Mouse (Mus musculus): ENCODE measurements around the gene Chst8. TPM values are rescaled to one million over a fixed set of nuclear protein-coding genes. Genes with fewer than 3 reads are reported as not detected.

Chst8 gene
- polyA plus RNA-seq, 1 experiment from 2014 or later = 0.75 TPM

DNA sequence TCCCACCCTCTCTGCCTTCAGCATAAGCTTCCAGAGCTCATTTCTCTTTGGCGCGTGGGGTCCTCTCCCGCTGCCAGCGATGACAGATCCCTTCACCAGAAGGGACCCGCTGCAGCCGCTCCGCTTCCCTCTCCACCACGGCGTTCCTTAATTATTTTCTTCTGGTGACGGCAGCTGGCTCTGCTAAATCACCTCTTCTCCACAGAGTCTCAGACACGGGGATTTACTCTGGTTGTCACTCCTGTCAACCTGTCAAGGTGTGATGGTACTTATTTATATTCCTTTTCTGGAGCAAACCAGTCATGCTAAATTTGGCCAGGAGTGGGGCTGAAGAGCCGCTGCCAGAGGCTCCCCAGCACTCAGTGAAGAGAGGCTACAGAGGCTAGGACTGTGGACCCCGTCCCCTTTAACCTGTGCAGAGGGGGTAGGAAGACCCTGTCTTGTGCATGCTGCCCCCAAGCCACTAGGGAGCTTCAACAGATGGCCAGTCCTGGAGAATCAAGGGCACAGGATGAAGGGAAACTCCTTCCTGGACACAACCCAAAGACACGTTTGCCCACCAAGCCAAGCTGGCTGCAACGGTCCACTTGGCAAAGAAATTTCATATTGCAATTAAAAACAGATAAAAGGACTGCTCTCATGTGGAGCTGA, 131.6 kb downstream of the Chst8 start:
- ATAC-seq (replicated peaks; ENCODE audit: extremely low read depth, insufficient read depth, low FRiP score) = no peak
- 25% methylated on average over 15 of the region's 15 CpGs for WGBS
- peaks cover 14% of the 10 kb centered on the region for H3K27me3 ChIP-seq (ENCODE audit: control insufficient read depth, insufficient read depth, low read length)
- no peak overlapping the region for H3K4me2 ChIP-seq (ENCODE audit: low read depth, low read length)
- no peak overlapping the region for H3K9ac ChIP-seq (ENCODE audit: low read length)
- H3K9me3 ChIP-seq (replicated peaks; ENCODE audit: control insufficient read depth, low read length) = no peaks in the 10 kb centered on the region
- H3K4me1 ChIP-seq (ENCODE audit: control insufficient read depth, insufficient read depth, low read length) = peaks cover 1% of the 10 kb centered on the region; the same call in 1 of the 2 replicates
- H3K27ac ChIP-seq (ENCODE audit: low read length) = no peak overlapping the region
- no peak overlapping the region for H3K4me3 ChIP-seq (ENCODE audit: low read length)
- H3K36me3 ChIP-seq (ENCODE audit: control insufficient read depth, insufficient read depth) = no peaks in the 10 kb centered on the region

DNA sequence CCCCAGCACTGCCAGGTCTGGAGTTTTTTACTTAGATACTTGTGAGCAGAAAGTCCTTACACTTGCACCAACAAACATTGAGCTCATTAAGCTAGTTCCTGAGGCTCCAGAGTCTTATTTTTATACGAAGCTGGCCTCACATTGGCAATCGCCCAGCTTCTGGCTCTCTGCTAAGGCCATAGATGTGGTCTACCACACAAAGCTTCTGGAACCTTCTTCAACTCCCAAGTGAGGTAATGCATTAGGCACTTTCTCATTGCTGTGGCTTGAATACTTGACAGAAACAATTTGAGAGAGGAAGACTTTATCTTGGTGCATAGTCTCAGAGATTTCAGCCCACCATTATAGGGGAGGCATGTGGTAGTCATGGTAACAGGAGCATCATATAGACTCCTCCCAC, 132.6 kb downstream of the Chst8 start:
- no peak overlapping the region for H3K27ac ChIP-seq (ENCODE audit: low read length)
- H3K4me3 ChIP-seq (ENCODE audit: low read length) = no peak overlapping the region
- WGBS = 56% methylated on average over 2 of the region's 2 CpGs
- H3K9me3 ChIP-seq (replicated peaks; ENCODE audit: control insufficient read depth, low read length) = no peaks in the 10 kb centered on the region
- H3K36me3 ChIP-seq (ENCODE audit: control insufficient read depth, insufficient read depth) = no peaks in the 10 kb centered on the region
- H3K4me1 ChIP-seq (ENCODE audit: control insufficient read depth, insufficient read depth, low read length) = peaks cover 3% of the 10 kb centered on the region; the same call in 1 of the 2 replicates
- no peak overlapping the region for H3K9ac ChIP-seq (ENCODE audit: low read length)
- H3K4me2 ChIP-seq (ENCODE audit: low read depth, low read length) = no peak overlapping the region
- ATAC-seq (replicated peaks; ENCODE audit: extremely low read depth, insufficient read depth, low FRiP score) = no peak
- peaks cover 19% of the 10 kb centered on the region for H3K27me3 ChIP-seq (ENCODE audit: control insufficient read depth, insufficient read depth, low read length)

DNA sequence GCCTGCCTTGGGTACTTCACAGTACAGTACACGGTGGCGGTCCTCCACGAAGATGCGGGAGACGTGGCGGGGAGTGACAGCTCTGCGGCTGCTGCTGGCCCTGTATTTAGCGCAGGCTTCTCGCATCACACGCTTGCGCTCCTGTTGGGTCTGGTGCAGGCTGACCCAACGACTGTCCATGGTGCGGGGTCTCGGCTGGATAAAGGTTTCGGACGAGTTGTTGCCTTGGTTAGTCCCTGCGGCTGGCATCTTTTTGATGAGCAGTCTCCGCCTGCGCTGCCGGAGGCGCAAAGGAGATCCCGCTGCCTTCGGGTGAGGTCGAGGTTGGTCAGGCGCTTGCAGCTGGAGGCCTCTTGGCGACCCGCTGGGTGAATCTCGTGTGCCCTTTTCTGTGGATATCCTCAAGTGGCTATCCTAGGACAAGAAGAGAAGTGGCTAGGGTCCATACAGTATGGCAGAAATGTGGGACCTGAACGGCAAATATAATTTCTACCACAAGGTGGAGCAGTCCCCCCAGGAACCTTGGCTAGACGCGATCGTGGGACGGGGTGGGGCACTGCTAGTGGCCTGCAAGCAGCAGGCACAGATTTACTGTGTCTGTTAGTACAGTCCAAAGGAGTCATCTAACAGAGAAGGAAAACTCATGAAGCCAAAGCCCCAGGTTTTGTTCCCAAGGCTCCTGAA, 136.5 kb downstream of the Chst8 start:
- peak; percentile 21; the same call in 1 of the 2 replicates for ATAC-seq (replicated peaks; ENCODE audit: extremely low read depth, insufficient read depth, low FRiP score)
- H3K9ac ChIP-seq (ENCODE audit: low read length) = no peak overlapping the region
- peak overlapping the region; percentile 23 for H3K4me3 ChIP-seq (ENCODE audit: low read length)
- peaks cover 43% of the 10 kb centered on the region for H3K27me3 ChIP-seq (ENCODE audit: control insufficient read depth, insufficient read depth, low read length)
- H3K27ac ChIP-seq (ENCODE audit: low read length) = no peak overlapping the region
- 9% methylated on average over 33 of the region's 33 CpGs for WGBS
- H3K9me3 ChIP-seq (replicated peaks; ENCODE audit: control insufficient read depth, low read length) = no peaks in the 10 kb centered on the region
- peaks cover 3% of the 10 kb centered on the region; the same call in 1 of the 2 replicates for H3K4me1 ChIP-seq (ENCODE audit: control insufficient read depth, insufficient read depth, low read length)
- H3K4me2 ChIP-seq (ENCODE audit: low read depth, low read length) = peak overlapping the region; percentile 51
- no peaks in the 10 kb centered on the region for H3K36me3 ChIP-seq (ENCODE audit: control insufficient read depth, insufficient read depth)

DNA sequence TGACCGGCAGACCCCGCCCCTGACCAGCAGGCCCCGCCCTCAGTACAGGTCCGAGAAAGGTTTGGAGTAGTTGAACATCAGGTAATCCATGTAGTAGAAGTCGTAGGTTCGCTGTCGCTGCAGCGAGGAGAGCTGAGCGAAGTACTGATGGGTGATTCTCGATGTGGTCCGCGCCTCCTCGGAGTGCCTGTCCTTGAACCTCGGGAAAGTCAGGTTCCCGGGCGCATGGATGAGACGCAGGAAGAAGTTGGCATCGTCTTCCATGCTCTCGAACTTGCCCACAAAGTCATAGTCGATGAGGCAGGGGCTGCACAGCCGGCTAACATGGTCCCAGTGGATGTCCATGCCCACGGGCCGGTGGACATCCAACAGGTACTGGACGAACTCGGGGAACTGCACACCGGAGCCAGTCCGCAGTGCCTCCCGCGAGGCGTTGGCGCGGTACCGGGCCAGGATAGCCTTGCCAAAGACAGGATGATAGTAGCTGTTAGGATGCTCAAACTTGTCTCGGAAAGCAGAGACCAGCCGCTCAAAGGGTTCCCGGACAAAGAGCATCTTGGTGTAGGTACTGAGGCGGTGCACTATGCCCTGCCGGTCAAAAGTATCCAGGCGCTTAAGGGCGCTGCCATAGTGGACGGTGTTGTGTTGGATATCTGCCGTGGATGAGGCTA, 137.3 kb downstream of the Chst8 start:
- no peaks in the 10 kb centered on the region for H3K36me3 ChIP-seq (ENCODE audit: control insufficient read depth, insufficient read depth)
- H3K4me2 ChIP-seq (ENCODE audit: low read depth, low read length) = peak overlapping the region; percentile 51; the same call in 1 of the 2 replicates
- ATAC-seq (replicated peaks; ENCODE audit: extremely low read depth, insufficient read depth, low FRiP score) = no peak
- H3K27ac ChIP-seq (ENCODE audit: low read length) = no peak overlapping the region
- H3K4me3 ChIP-seq (ENCODE audit: low read length) = no peak overlapping the region
- H3K9ac ChIP-seq (ENCODE audit: low read length) = no peak overlapping the region
- 14% methylated on average over 42 of the region's 42 CpGs for WGBS
- peaks cover 40% of the 10 kb centered on the region for H3K27me3 ChIP-seq (ENCODE audit: control insufficient read depth, insufficient read depth, low read length)
- H3K4me1 ChIP-seq (ENCODE audit: control insufficient read depth, insufficient read depth, low read length) = peaks cover 3% of the 10 kb centered on the region; the same call in 1 of the 2 replicates
- no peaks in the 10 kb centered on the region for H3K9me3 ChIP-seq (replicated peaks; ENCODE audit: control insufficient read depth, low read length)

DNA sequence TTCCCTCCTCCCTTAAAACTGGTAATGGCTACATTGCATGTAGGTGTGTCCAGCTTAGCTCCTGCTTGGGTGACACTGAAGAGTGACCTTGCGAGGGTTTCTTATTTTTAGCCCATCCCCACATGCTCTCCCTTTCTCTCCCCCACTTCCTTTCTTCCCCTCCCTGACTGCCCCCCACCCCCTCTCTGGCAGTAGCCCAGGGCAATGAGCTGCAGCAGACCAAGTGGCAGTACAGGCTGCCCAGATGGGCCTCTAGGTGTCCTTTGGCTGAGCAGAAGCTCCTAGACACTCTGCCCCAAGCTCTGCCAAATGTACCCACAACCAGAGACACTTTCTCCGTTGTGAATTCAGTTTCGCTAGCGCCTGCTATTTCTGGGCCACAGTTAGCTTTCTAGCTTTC, 139.6 kb downstream of the Chst8 start:
- peaks cover 3% of the 10 kb centered on the region; the same call in 1 of the 2 replicates for H3K4me1 ChIP-seq (ENCODE audit: control insufficient read depth, insufficient read depth, low read length)
- H3K9ac ChIP-seq (ENCODE audit: low read length) = no peak overlapping the region
- no peak for ATAC-seq (replicated peaks; ENCODE audit: extremely low read depth, insufficient read depth, low FRiP score)
- H3K27ac ChIP-seq (ENCODE audit: low read length) = no peak overlapping the region
- no peak overlapping the region for H3K4me3 ChIP-seq (ENCODE audit: low read length)
- H3K36me3 ChIP-seq (ENCODE audit: control insufficient read depth, insufficient read depth) = no peaks in the 10 kb centered on the region
- H3K27me3 ChIP-seq (ENCODE audit: control insufficient read depth, insufficient read depth, low read length) = peaks cover 38% of the 10 kb centered on the region
- no peak overlapping the region for H3K4me2 ChIP-seq (ENCODE audit: low read depth, low read length)
- WGBS = 62% methylated on average over 4 of the region's 4 CpGs
- no peaks in the 10 kb centered on the region for H3K9me3 ChIP-seq (replicated peaks; ENCODE audit: control insufficient read depth, low read length)

DNA sequence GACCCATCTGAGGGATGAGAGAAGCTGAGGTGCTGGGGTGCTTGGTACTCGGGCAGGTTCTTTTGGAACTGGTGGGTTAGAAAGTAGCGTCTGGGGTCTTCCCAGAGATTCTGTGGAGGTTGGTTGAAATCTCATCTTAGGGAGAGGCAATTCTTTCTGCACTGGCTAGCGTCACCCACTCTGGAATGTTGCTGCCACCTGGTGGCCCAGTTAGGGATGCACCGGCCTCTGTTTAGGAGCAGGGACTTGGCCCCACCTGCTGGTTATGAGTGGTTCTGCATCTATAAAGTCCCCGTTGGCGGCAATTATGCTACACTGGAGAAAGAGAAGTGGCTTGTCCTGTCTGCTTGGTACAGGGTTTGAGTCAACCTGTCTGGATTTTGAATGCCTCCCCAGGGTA, 140.6 kb downstream of the Chst8 start:
- peaks cover 38% of the 10 kb centered on the region for H3K27me3 ChIP-seq (ENCODE audit: control insufficient read depth, insufficient read depth, low read length)
- H3K36me3 ChIP-seq (ENCODE audit: control insufficient read depth, insufficient read depth) = no peaks in the 10 kb centered on the region
- no peaks in the 10 kb centered on the region for H3K9me3 ChIP-seq (replicated peaks; ENCODE audit: control insufficient read depth, low read length)
- no peak overlapping the region for H3K4me3 ChIP-seq (ENCODE audit: low read length)
- ATAC-seq (replicated peaks; ENCODE audit: extremely low read depth, insufficient read depth, low FRiP score) = no peak
- H3K27ac ChIP-seq (ENCODE audit: low read length) = no peak overlapping the region
- WGBS = 1% methylated on average over 6 of the region's 6 CpGs
- no peak overlapping the region for H3K4me2 ChIP-seq (ENCODE audit: low read depth, low read length)
- peaks cover 3% of the 10 kb centered on the region; the same call in 1 of the 2 replicates for H3K4me1 ChIP-seq (ENCODE audit: control insufficient read depth, insufficient read depth, low read length)
- no peak overlapping the region for H3K9ac ChIP-seq (ENCODE audit: low read length)

DNA sequence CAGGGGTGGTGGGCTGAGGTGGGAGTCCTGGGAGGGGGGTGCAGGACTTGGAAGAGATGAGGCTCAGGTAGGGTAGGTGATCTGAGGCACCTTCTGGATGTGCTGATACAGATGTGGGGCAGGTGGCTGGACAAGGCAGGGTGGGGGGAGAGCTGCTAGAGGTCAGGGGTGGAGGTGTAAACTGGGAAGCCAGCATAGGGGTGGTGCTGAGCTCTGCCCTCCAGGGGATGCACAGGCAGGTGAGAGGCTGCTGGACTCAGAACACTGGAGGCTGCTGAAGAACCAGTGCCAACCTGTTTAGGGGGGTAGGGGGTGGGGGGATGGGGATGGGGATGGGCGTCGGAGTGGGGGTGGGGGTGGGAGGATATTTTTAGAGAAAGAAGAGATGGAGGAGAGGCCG, 141.7 kb downstream of the Chst8 start:
- no peak for ATAC-seq (replicated peaks; ENCODE audit: extremely low read depth, insufficient read depth, low FRiP score)
- peaks cover 35% of the 10 kb centered on the region for H3K27me3 ChIP-seq (ENCODE audit: control insufficient read depth, insufficient read depth, low read length)
- H3K36me3 ChIP-seq (ENCODE audit: control insufficient read depth, insufficient read depth) = no peaks in the 10 kb centered on the region
- 68% methylated on average over 3 of the region's 3 CpGs for WGBS
- no peak overlapping the region for H3K4me2 ChIP-seq (ENCODE audit: low read depth, low read length)
- H3K9ac ChIP-seq (ENCODE audit: low read length) = no peak overlapping the region
- H3K27ac ChIP-seq (ENCODE audit: low read length) = no peak overlapping the region
- H3K4me1 ChIP-seq (ENCODE audit: control insufficient read depth, insufficient read depth, low read length) = peaks cover under 1% of the 10 kb centered on the region; the same call in 1 of the 2 replicates
- H3K9me3 ChIP-seq (replicated peaks; ENCODE audit: control insufficient read depth, low read length) = no peaks in the 10 kb centered on the region
- no peak overlapping the region for H3K4me3 ChIP-seq (ENCODE audit: low read length)

DNA sequence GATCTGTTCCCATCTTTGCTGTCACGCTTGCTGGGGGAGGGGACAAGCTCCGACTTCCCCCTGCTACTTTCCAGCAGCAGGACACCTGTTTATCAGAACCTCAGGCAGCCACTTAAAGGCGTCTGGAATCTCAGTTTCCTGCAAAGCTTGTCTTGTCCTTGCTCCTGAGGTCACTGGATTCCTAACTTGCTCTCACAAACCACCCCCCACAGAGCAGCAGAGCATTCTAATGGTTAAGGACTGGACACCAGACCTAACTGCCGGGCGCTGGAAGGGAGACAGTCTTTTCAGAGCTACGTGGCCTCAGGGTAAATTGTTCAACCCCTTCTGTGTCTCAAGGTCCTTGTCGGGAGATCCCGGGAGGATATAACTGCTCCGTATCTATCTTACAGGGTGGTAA, 143.2 kb downstream of the Chst8 start:
- Histone ChIP-seq H3K4me3 (ENCODE audit: low read length) (no peak overlapping the region), H3K27ac (ENCODE audit: low read length) (no peak overlapping the region), H3K9ac (ENCODE audit: low read length) (no peak overlapping the region), H3K27me3 (ENCODE audit: control insufficient read depth, insufficient read depth, low read length) (peaks cover 21% of the 10 kb centered on the region), H3K4me1 (ENCODE audit: control insufficient read depth, insufficient read depth, low read length) (no peaks in the 10 kb centered on the region), H3K4me2 (ENCODE audit: low read depth, low read length) (no peak overlapping the region), H3K9me3 (replicated peaks; ENCODE audit: control insufficient read depth, low read length) (no peaks in the 10 kb centered on the region), H3K36me3 (ENCODE audit: control insufficient read depth, insufficient read depth) (no peaks in the 10 kb centered on the region)
- ATAC-seq (replicated peaks; ENCODE audit: extremely low read depth, insufficient read depth, low FRiP score) = no peak
- WGBS = 8% methylated on average over 9 of the region's 9 CpGs

DNA sequence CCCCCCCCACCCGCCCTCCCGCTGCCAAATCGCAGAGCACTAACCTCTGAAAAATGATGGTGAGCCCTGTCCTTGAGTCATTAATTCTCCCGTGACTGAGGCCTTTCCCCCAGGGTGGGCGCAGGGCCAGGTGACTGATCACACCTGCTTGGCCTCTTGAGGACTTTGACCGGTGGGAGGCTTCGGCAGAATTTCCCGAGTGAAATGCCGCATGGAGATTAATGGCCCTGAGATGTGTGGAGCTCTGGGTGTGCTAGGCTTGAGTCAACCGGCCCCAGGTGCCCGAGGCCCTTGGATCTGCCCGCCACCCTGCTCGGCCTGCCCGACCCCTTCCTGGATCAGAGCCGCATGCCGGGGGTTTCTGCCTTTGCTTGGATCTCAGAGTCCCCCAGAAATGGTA, 144.6 kb downstream of the Chst8 start:
- H3K4me1 ChIP-seq (ENCODE audit: control insufficient read depth, insufficient read depth, low read length) = no peaks in the 10 kb centered on the region
- H3K9ac ChIP-seq (ENCODE audit: low read length) = no peak overlapping the region
- no peaks in the 10 kb centered on the region for H3K9me3 ChIP-seq (replicated peaks; ENCODE audit: control insufficient read depth, low read length)
- H3K4me2 ChIP-seq (ENCODE audit: low read depth, low read length) = no peak overlapping the region
- no peaks in the 10 kb centered on the region for H3K36me3 ChIP-seq (ENCODE audit: control insufficient read depth, insufficient read depth)
- no peak for ATAC-seq (replicated peaks; ENCODE audit: extremely low read depth, insufficient read depth, low FRiP score)
- 84% methylated on average over 16 of the region's 16 CpGs for WGBS
- no peak overlapping the region for H3K27ac ChIP-seq (ENCODE audit: low read length)
- no peak overlapping the region for H3K4me3 ChIP-seq (ENCODE audit: low read length)
- H3K27me3 ChIP-seq (ENCODE audit: control insufficient read depth, insufficient read depth, low read length) = peaks cover 7% of the 10 kb centered on the region

All from heart, embryonic 16.5 days (tissue).